Mouse (Mus musculus) neural tube, embryonic 12.5 days (tissue): ENCODE measurements around the gene Prkag1. TPM values are rescaled to one million over a fixed set of nuclear protein-coding genes. Genes with fewer than 3 reads are reported as not detected.
A peak's percentile ranks its signal among the peaks of the same experiment; 100 is the strongest.

Experiments
- ATAC-seq: fragments of 200-750 bp; cut with Nextera tagmentation; 2 replicates; pipeline ENCODE4 v1.8.0; 2017; ENCODE audit warnings: low read depth, mild to moderate bottlenecking, moderate TSS enrichment, moderate library complexity; ENCODE audit not compliant: low FRiP score
- H3K27ac ChIP-seq: fragments of 300-500 bp; sonication (generic); 2 replicates; pipeline ENCODE4 v1.5.1; 2016
- H3K27me3 ChIP-seq: fragments of 300-500 bp; sonication (generic); replicated peaks from 2 replicates; pipeline ENCODE4 v1.6.1; 2016; ENCODE audit warnings: mild to moderate bottlenecking
- H3K36me3 ChIP-seq: fragments of 300-500 bp; sonication (generic); 2 replicates; pipeline ENCODE4 v1.6.1; 2016; ENCODE audit warnings: mild to moderate bottlenecking
- H3K4me1 ChIP-seq: fragments of 300-500 bp; sonication (generic); 2 replicates; pipeline ENCODE4 v1.6.1; 2016
- H3K4me2 ChIP-seq: fragments of 300-500 bp; sonication (generic); replicated peaks from 2 replicates; pipeline ENCODE4 v1.6.1; 2016; ENCODE audit warnings: mild to moderate bottlenecking
- H3K4me3 ChIP-seq: fragments of 300-500 bp; sonication (generic); 2 replicates; pipeline ENCODE4 v1.5.1; 2016
- H3K9ac ChIP-seq: fragments of 300-500 bp; sonication (generic); 2 replicates; pipeline ENCODE4 v1.6.1; 2016; ENCODE audit warnings: mild to moderate bottlenecking
- H3K9me3 ChIP-seq: fragments of 300-500 bp; sonication (generic); 2 replicates; pipeline ENCODE4 v1.6.1; 2016; ENCODE audit warnings: mild to moderate bottlenecking
- WGBS: fragments of 180-500 bp; shearing (Covaris S2); methylation state at CpG from one replicate; pipeline ENCODE4 v1.1.7; 2016; 5-methylcytosine and 5-hydroxymethylcytosine counted together
- polyA plus RNA-seq: library from polyadenylated mRNA; unstranded; fragments of >200 nt; fragmentation: Nextera tagmentation; extraction: Ambion mirVana; gene quantifications from 2 replicates; pipeline ENCODE4 v1.2.1, GENCODE M21; 2016

Gene Prkag1
- polyA plus RNA-seq, 1 experiment from 2014 or later, result 79.2 TPM

DNA sequence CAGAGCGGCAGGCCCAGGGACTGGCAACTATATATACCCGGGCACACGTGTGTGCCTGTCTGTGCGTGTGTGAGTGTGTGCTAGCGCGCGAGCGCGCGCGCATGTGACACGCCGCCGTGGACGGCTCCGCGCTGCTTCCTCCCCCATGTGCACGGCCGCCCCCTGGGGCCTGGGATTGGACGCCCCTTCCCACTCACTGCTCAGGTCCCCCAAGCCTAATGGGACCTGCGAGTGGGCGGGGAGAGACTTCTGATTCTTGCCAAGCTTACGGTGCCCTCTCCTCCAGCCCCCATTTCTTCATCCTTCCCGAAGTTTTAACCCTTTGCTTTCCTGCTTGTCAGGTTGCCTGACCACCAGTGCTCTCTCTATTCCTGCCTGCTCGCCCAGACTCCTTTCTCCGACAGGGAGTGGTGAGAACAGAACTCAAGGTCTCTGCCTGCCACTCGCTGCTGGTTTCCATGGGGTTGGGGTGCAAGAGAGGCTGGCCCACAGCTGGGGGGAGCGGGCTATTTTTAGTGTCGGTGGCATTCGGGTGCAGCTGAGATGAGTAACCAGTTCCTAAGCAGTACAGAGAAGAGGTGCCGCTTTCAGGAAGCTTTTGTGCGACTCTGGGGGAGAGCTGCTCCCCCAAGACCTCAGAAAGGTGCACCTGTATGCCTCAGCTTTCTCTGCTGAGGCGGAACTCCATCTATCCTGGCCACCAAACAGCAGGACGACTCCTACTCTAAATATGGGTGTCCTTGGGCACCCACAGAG, 23.2 kb downstream of the Prkag1 start:
- H3K4me1 ChIP-seq, result peaks cover 42% of the 10 kb centered on the region

DNA sequence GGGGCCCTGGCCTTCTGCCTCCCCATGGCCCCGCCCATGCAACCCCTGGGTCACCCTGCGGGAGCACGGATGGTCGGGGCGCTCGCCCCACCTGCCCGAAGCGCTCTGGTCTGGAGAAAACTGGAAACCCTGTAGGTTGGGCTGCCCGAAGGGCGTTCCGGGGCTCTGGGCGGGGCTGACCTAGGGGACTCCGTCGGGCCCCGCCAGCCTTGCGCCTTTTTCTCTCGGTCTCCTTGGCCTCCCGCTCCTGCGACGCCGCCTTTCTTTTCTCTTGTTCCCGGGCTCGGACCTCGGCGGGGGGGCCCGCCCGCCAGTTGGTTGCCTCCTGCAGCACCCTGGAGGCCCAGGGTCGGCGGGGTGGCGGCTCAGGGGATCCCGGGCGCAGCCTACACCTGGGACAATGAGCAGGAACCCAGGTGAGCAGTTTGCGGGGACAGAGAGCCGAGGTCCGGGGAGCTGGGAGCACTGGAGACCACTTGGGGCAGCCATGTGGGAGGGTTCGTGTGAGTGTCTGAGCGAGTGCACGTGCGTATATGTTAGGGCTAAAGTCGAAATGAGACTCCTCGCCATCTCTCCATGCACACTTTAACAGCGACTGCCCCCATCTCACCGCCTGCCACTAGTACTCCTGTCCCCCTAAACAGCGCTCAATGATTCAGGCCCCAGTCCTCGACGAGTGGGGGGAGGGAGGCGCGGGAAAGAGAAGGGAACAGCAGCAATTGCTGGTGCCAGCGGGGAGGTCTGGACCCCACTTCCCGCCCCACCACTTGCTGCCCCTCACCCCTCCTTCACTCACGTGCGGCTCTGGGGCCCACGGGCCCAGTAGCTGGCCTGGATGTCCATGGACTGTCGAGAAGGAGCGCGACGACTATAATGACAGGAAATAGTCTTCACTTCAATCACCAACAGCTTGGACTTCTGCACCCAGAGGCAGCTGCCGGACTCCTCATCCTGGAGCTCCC, 24.2 kb downstream of the Prkag1 start:
- Histone ChIP-seq H3K4me3 (peak overlapping the region; percentile 40), H3K27me3 (peaks cover 84% of the 10 kb centered on the region), H3K4me2 (peak overlapping the region; percentile 69), H3K9me3 (no peaks in the 10 kb centered on the region), H3K27ac (no peak overlapping the region), H3K9ac (peak overlapping the region; percentile 51), H3K4me1 (peaks cover 42% of the 10 kb centered on the region), H3K36me3 (peaks cover 7% of the 10 kb centered on the region; the same call in 1 of the 2 replicates)
- WGBS, result 1% methylated on average over 58 of the region's 58 CpGs
- ATAC-seq, result no peak

More for the DNA sequence above, 23.2 kb downstream of the Prkag1 start:
- H3K27me3 ChIP-seq, result peaks cover 75% of the 10 kb centered on the region
- ATAC-seq, result no peak
- H3K27ac ChIP-seq, result no peak overlapping the region
- peak overlapping the region; percentile 40 for H3K4me3 ChIP-seq
- peaks cover 15% of the 10 kb centered on the region for H3K36me3 ChIP-seq
- H3K9ac ChIP-seq, result peak overlapping the region; percentile 51
- no peaks in the 10 kb centered on the region for H3K9me3 ChIP-seq
- WGBS, result under 1% methylated on average over 33 of the region's 34 CpGs
- H3K4me2 ChIP-seq, result peak overlapping the region; percentile 69

DNA sequence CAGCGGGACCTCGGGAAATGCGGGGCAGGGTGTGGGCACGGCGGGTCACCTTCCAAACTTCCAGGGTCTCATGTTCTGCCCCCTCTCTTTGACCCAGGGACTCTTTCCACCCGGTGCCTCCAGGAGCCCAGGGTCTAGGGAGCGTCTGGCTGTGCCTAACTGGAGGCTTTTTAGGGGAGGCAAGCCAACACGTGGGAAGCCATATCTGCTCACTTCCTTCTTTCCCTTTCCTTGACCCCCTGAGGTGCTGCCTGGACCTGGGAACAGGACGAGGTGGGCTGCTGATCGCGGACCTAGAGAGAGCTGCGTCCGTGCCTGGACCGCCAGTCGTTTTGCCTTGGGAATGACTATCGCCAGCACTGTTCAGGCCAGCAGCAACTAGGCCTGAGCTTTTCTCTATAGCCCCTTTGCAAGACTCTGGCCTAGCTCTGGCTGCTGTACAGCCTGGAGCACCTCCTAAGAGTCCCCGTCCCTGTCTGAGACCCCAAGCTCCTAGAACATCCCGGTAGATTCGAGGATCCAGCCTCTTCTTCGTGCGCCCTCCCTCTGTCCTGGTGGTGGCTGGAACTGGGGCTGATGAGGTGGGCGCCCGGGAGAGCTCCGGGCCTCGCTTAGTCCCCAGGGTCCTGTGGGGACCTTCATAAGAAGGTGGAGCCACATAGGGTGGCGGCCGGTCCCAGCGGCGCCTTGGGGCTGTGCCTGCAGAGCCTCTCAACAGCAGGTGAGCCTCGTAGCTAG, 25.1 kb downstream of the Prkag1 start:
- H3K9ac ChIP-seq, result 0 out of 2 replicates have a peak overlapping the region, but pooled peaks have one; percentile 53
- H3K9me3 ChIP-seq, result no peaks in the 10 kb centered on the region
- H3K27ac ChIP-seq, result no peak overlapping the region
- peaks cover 93% of the 10 kb centered on the region for H3K27me3 ChIP-seq
- WGBS, result 3% methylated on average over 30 of the region's 30 CpGs
- peak overlapping the region; percentile 34 for H3K4me3 ChIP-seq
- ATAC-seq, result no peak
- peak overlapping the region; percentile 69 for H3K4me2 ChIP-seq
- H3K4me1 ChIP-seq, result peaks cover 42% of the 10 kb centered on the region
- H3K36me3 ChIP-seq, result peaks cover 7% of the 10 kb centered on the region; the same call in 1 of the 2 replicates

DNA sequence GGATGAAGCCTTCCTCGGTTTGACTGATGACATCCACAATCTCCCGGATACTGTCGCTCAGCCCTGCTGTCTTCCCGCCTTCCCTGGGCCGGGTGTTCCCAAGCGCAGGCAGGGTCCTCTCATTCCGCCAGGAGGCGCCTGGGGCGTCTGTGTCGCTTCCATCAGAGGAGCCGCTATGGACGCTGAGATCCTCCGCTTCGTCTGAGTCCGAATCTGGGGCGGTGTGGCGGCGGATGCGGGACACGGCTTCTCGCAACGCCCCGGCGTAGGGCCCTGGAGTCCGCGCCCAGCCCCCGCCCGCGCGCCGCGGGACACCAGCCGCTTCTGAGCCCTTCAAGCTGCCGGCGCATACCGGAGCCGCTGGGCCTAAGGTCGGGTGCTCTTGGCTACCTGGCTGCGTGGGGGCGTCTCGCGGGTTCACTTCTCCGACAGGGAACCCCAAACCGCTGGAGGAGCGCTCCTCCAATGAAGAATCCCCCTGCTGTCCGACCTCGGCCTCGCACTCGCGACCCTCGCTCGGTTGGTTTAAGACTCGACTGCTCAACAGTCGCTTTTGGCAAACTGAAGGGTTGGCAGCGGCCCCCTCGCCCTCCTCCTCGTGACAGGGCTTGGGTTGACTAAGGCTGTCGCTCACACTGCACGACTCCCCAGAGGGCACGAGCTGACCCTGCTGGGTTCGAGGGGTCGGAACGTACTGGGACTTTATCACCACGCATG, 25.8 kb downstream of the Prkag1 start:
- WGBS, result under 1% methylated on average over 64 of the region's 64 CpGs
- Histone ChIP-seq H3K4me1 (peaks cover 42% of the 10 kb centered on the region), H3K27ac (no peak overlapping the region), H3K9ac (peak overlapping the region; percentile 53), H3K9me3 (no peaks in the 10 kb centered on the region), H3K4me2 (peak overlapping the region; percentile 69), H3K36me3 (no peaks in the 10 kb centered on the region), H3K27me3 (peaks cover 97% of the 10 kb centered on the region), H3K4me3 (peak overlapping the region; percentile 34)
- ATAC-seq, result peak; percentile 46; the same call in 1 of the 2 replicates

DNA sequence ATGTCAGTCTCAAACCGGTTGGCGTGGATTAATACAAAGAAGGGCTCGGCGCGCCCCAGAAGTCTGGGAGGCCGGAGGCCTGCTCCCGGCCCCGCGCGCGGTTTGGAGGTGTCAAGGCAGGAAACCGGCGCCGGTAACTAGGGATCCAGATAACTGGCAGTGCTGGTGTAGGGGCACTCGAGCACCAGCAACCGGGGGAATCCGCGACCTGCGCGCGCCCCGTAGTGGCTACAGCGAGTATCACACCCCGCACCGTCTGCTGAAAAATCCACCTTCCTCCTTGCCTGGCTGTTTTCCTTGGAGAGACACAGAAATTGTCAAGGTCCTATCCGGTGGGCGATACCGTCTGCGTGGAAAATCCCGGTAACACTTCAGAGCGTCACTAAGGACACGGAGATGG, 27.3 kb downstream of the Prkag1 start:
- peak overlapping the region; percentile 24; the same call in 1 of the 2 replicates for H3K4me2 ChIP-seq

DNA sequence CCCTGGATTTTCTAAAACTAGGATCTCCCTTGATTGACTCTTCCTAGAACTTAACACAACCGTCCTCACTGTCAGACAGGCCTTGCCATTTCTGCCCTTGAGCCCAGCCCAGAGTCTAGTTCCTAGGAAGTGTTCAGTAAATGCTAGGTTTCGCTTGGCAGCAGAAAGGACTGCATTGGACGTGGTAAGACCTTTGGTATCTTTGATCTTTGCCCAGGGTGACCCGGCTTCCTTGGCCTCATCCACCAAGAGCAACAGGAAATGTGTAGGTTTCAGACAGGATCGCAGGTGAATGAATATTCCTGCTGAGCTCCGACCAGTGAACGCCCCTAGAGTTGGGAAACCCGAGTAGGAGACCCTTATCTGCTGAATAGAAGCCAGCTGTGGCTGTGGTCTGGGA, 28.4 kb downstream of the Prkag1 start:
- Histone ChIP-seq H3K9me3 (no peaks in the 10 kb centered on the region), H3K4me2 (no peak overlapping the region), H3K27ac (no peak overlapping the region), H3K4me1 (peaks cover 41% of the 10 kb centered on the region), H3K4me3 (no peak overlapping the region), H3K27me3 (peaks cover 96% of the 10 kb centered on the region), H3K9ac (no peak overlapping the region), H3K36me3 (no peaks in the 10 kb centered on the region)
- WGBS, result 5% methylated on average over 8 of the region's 8 CpGs
- ATAC-seq, result no peak

More for the DNA sequence above, 27.3 kb downstream of the Prkag1 start:
- WGBS, result under 1% methylated on average over 32 of the region's 32 CpGs
- Histone ChIP-seq H3K4me1 (peaks cover 41% of the 10 kb centered on the region), H3K4me3 (no peak overlapping the region), H3K27ac (no peak overlapping the region), H3K36me3 (no peaks in the 10 kb centered on the region), H3K27me3 (peaks cover 97% of the 10 kb centered on the region), H3K9me3 (no peaks in the 10 kb centered on the region), H3K9ac (0 out of 2 replicates have a peak overlapping the region, but pooled peaks have one; percentile 26)
- ATAC-seq, result no peak

DNA sequence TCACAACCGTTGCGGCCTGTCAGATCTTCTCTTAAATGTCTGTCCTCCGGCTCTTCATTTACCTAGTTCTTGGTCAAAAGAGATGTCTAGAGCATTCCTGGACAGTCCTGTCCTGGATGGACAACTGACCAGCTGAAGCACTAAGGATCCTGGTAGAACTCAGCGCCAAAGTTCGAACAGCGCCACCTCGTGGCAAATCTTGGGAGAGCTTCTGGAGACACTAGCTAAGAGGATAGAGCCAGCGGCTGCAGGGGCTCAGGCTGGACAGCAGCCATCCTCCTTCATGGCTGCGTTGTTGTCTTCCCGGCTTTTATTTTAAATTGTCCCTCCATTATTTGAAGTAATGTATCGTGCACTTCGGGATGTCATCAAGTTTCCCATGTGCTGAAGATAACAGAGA, 31.9 kb downstream of the Prkag1 start:
- peaks cover 29% of the 10 kb centered on the region for H3K4me1 ChIP-seq
- WGBS, result 11% methylated on average over 12 of the region's 12 CpGs
- no peak for ATAC-seq

DNA sequence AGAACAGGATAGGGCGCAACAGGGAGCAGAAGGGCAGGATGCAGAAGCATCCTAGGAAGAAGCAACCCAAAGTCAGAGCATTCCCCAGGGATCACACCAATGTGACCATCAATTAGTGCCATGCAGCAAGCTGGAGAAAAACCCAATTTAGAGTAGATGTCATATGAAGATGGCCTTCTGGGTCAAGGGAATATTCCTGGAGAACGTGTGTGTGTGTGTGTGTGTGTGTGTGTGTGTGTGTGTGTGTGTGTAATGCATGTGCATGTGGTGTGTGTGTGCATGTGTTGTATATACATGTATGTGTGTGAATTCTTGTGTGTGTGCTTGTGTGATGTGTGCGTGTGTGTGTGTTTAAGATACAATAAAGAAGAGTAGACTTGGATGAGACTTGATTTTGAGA, 32.4 kb downstream of the Prkag1 start:
- no peak for ATAC-seq
- Histone ChIP-seq H3K27ac (no peak overlapping the region), H3K9me3 (no peaks in the 10 kb centered on the region), H3K9ac (no peak overlapping the region), H3K4me3 (no peak overlapping the region), H3K27me3 (peaks cover 96% of the 10 kb centered on the region), H3K4me2 (no peak overlapping the region), H3K36me3 (no peaks in the 10 kb centered on the region), H3K4me1 (peaks cover 29% of the 10 kb centered on the region)
- WGBS, result 46% methylated on average over 3 of the region's 3 CpGs

More for the DNA sequence above, 31.9 kb downstream of the Prkag1 start:
- H3K27me3 ChIP-seq, result peaks cover 96% of the 10 kb centered on the region
- H3K9ac ChIP-seq, result no peak overlapping the region
- no peak overlapping the region for H3K4me3 ChIP-seq
- H3K36me3 ChIP-seq, result no peaks in the 10 kb centered on the region
- H3K4me2 ChIP-seq, result no peak overlapping the region
- no peaks in the 10 kb centered on the region for H3K9me3 ChIP-seq
- H3K27ac ChIP-seq, result no peak overlapping the region

DNA sequence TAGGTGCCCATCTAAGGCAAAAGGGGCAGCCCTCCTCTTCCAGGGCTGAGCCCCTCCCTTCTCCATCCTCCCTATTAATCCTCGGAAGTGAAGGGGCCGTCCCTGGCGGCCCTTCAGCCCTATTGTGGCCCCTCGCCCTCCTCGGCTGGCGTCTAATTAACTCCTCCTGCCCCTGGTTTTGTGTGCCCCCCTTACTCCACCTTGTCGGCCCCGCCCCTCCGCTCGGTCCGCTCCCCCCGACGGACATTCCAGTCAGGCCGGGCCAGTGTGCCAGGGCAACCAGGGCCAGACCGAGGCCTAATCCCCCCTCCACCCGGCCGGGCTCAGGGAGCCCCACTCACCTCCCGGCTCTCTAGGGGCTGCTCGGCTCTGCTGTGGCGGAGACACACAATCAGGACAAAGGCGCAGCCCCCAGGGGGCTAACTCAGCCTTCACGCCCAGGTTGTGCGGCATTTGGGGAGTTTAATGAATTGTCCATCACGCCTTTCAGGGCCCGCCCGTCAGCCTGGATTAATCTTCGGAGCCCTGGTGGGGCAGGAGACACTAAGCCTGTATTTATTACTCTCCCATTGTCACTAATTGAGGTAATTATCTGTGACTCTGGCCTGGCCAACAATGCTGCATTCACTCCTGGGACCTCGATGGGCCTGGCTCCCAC, 33.4 kb downstream of the Prkag1 start:
- peaks cover 96% of the 10 kb centered on the region for H3K27me3 ChIP-seq
- no peaks in the 10 kb centered on the region for H3K36me3 ChIP-seq
- peak; percentile 94 for ATAC-seq
- H3K9me3 ChIP-seq, result no peaks in the 10 kb centered on the region
- no peak overlapping the region for H3K27ac ChIP-seq
- WGBS, result under 1% methylated on average over 27 of the region's 28 CpGs
- H3K9ac ChIP-seq, result no peak overlapping the region
- H3K4me3 ChIP-seq, result peak overlapping the region; percentile 5; the same call in 1 of the 2 replicates
- peak overlapping the region; percentile 36 for H3K4me2 ChIP-seq
- H3K4me1 ChIP-seq, result peaks cover 34% of the 10 kb centered on the region

DNA sequence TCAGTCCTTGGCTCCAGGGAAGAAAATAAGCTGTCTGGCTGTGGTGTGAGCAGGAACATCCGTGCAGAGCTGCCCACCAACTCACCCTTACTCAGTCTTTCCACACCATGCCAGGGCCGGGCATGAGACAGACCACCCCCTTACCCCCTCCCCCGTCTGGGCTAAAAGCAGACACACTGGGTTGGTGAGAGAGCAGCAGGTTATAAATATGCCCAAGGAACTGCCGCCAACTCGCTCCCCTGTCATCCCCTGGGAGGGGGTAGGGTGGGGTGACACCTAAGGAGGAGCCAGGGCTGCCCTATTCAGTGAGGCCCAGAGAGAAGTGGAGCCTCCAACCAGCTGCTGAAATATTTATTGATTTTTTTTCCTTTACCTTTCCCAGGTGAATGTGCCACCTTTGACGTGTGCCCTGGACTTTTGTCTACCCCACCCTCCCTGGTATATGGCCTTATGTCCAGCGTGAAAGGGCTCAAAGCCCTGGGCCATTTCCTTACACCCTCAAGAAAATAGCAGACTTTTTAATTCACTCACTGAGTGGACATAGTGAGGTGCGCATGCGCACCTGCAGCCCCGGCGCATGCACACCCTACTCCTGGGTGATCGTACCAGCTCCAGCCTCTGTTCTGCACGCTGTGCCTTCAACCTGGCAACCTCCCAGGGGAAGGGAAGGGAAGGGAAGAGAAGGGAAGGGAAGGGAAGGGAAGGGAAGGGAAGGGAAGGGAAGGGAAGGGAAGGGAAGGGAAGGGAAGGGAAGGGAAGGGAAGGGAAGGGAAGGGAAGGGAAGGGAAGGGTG, 34.3 kb downstream of the Prkag1 start:
- Histone ChIP-seq H3K4me2 (peak overlapping the region; percentile 36), H3K4me3 (no peak overlapping the region), H3K9ac (no peak overlapping the region), H3K27me3 (peaks cover 96% of the 10 kb centered on the region), H3K36me3 (no peaks in the 10 kb centered on the region), H3K4me1 (peaks cover 43% of the 10 kb centered on the region), H3K9me3 (no peaks in the 10 kb centered on the region), H3K27ac (no peak overlapping the region)
- 6% methylated on average over 13 of the region's 13 CpGs for WGBS
- ATAC-seq, result no peak
